Mouse (Mus musculus): ENCODE data around the gene Gnaq. TPM values are rescaled to one million over a fixed set of nuclear protein-coding genes. Genes with fewer than 3 reads are reported as not detected.
"Not testable (repeated sequence)": the region's sequence is repeated elsewhere in the genome, so short reads cannot be mapped to it uniquely, and the experiment has no call there.

The Gnaq gene
- 54.1 and 54.8 TPM in 2 replicates for polyA plus RNA-seq (2016; fragmentation: Nextera tagmentation; extraction: Ambion mirVana)

DNA sequence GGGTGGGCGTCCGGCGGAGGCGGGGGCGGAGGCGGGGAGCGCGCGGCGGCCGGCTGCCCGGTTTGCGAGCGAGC, at the start of gene Gnaq:
Gene Gnaq (plus strand): TSS at position 41 of the 74 bp plus-strand sequence.
- Histone ChIP-seq H3K27ac (peak within 1 kb of the TSS; percentile 98), H3K9me3 (no peaks in the 10 kb centered on the region), H3K4me1 (peaks cover 28% of the 10 kb centered on the region), H3K36me3 (no peaks in the 10 kb centered on the region), H3K4me3 (peak within 1 kb of the TSS; percentile 96), H3K27me3 (replicated peaks) (no peaks in the 10 kb centered on the region), H3K9ac (peak within 1 kb of the TSS; percentile 98), H3K4me2 (replicated peaks) (peak within 1 kb of the TSS; percentile 67)
- no CpG with 5 or more reads among the region's 14 CpGs for WGBS
- no peak for ATAC-seq (ENCODE audit: low FRiP score, low read depth)

DNA sequence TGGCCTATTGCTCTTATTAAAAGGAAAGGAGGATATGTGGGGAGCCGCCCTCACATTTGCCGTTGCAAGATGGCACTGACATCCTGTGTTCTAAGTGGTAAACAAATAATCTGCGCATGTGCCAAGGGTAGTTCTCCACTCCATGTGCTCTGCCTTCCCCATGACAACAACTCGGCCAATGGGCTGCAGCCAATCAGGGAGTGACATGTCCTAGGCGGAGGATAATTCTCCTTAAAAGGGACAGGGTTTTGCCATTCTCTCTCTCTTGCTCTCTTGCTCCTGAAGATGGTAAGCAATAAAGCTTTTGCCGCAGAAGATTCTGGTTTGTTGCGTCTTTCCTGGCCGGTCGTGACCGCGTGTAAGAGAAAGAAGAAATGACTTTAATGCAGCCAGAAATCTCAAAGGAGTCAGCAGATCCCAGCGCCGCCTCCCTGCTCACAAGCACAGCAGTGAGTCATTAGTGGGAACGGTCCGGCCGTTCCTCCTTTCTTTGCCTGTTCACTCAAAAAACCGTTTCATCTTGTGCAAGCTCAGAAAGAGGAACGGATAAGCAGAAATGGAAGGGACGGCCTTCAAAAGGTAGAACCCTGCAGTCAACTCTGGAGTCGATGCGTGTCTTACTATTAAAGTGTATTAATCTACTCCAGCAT, 48.5 kb upstream of the Gnaq start:
- not testable (repeated sequence) for H3K36me3 ChIP-seq; H3K4me1 ChIP-seq; ATAC-seq (ENCODE audit: low FRiP score, low read depth); H3K9ac ChIP-seq; H3K9me3 ChIP-seq; H3K27ac ChIP-seq; H3K27me3 ChIP-seq (replicated peaks); H3K4me3 ChIP-seq; H3K4me2 ChIP-seq (replicated peaks)
- WGBS = 95% methylated on average over 21 of the region's 21 CpGs

DNA sequence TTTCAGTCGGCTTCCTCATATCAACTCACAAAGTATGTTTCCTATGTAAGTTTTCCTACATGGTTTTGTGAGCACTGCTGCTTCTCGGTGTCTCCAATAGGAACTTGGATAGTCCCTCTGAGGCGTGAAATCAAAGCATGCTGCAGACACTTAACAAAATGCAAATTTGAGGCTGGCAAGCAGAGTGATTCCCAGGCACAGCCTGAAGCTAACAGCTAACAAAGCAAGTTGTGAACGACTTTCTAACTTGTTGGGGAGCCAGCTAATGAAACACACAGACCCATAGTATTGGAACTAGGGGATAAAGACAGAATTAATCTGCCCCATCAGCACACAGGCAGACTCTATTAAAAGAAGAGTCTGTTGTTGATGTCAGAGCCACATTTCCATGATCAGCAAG, 47.4 kb upstream of the Gnaq start:
- ATAC-seq (ENCODE audit: low FRiP score, low read depth) = no peak
- WGBS = 46% methylated on average over 4 of the region's 4 CpGs
- no peaks in the 10 kb centered on the region for H3K36me3 ChIP-seq
- H3K4me1 ChIP-seq = no peaks in the 10 kb centered on the region
- H3K4me2 ChIP-seq (replicated peaks) = no peak overlapping the region
- no peaks in the 10 kb centered on the region for H3K9me3 ChIP-seq
- no peak overlapping the region for H3K27ac ChIP-seq
- no peaks in the 10 kb centered on the region for H3K27me3 ChIP-seq (replicated peaks)
- no peak overlapping the region for H3K4me3 ChIP-seq
- H3K9ac ChIP-seq = no peak overlapping the region

DNA sequence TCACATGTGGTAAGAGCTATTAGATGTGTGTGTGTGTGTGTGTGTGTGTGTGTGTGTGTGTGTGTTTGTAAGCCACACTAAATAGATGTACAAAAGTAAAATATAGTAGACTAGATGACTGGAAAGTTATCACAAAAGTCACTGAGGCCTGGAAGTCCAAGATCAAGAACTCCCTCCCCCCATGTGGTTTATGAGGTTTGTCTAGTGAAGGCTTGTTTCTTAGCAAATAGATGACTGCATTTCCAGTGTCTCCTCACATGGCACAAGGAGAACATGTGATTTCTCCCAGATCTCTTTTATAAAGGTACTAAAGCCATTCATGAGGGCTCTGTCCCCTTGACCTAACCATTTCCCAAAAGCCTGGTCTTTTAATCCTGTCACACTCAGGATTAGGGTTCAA, 46.5 kb upstream of the Gnaq start:
- H3K4me2 ChIP-seq (replicated peaks) = no peak overlapping the region
- H3K9me3 ChIP-seq = no peaks in the 10 kb centered on the region
- no peaks in the 10 kb centered on the region for H3K36me3 ChIP-seq
- no peak for ATAC-seq (ENCODE audit: low FRiP score, low read depth)
- H3K4me1 ChIP-seq = no peaks in the 10 kb centered on the region
- no peaks in the 10 kb centered on the region for H3K27me3 ChIP-seq (replicated peaks)
- no peak overlapping the region for H3K4me3 ChIP-seq
- no peak overlapping the region for H3K9ac ChIP-seq
- no peak overlapping the region for H3K27ac ChIP-seq

DNA sequence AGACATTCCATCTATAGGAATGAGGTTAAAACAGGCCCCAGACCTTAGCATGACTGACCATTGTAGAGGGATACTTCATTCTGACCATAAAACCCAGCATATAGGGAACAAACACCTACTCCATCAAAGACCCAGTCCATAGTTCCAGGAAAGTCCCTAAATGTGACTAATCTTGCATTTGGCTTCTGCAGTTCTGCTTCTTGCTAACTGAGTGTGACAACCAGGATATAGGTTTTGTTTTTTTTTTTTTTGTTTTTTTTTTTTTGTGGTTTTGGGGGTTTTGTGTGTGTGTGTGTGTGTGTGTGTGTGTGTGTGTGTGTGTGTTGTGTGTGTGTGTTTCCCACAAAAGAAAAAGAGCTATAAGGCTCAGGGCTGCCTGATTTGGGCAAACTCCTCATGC, 46.0 kb upstream of the Gnaq start:
- no peak overlapping the region for H3K27ac ChIP-seq
- H3K4me2 ChIP-seq (replicated peaks) = no peak overlapping the region
- H3K9me3 ChIP-seq = no peaks in the 10 kb centered on the region
- H3K36me3 ChIP-seq = no peaks in the 10 kb centered on the region
- no peaks in the 10 kb centered on the region for H3K4me1 ChIP-seq
- no peak for ATAC-seq (ENCODE audit: low FRiP score, low read depth)
- H3K27me3 ChIP-seq (replicated peaks) = no peaks in the 10 kb centered on the region
- H3K4me3 ChIP-seq = no peak overlapping the region
- H3K9ac ChIP-seq = no peak overlapping the region

DNA sequence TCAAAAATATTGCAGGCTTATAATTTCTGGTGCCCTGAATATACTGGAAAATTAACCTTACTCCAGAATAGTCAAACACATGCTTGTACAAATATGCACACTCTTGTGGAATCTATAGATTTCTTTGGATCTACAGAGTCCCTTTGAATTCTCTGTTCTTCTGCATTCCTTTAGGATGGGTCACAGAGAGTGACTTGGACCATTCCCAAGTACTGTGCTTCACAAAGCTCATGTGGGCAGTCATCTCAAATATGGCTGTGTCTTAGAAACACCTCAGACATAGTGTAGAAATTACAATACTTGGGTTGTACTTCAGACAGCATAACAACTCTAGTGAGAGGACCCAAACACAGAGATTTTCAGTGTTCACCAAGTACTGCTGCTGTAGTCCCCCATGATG, 45.2 kb upstream of the Gnaq start:
- Histone ChIP-seq H3K36me3 (no peaks in the 10 kb centered on the region), H3K27me3 (replicated peaks) (no peaks in the 10 kb centered on the region), H3K9me3 (no peaks in the 10 kb centered on the region), H3K27ac (no peak overlapping the region), H3K4me3 (no peak overlapping the region), H3K4me2 (replicated peaks) (no peak overlapping the region), H3K4me1 (no peaks in the 10 kb centered on the region), H3K9ac (no peak overlapping the region)
- no peak for ATAC-seq (ENCODE audit: low FRiP score, low read depth)

DNA sequence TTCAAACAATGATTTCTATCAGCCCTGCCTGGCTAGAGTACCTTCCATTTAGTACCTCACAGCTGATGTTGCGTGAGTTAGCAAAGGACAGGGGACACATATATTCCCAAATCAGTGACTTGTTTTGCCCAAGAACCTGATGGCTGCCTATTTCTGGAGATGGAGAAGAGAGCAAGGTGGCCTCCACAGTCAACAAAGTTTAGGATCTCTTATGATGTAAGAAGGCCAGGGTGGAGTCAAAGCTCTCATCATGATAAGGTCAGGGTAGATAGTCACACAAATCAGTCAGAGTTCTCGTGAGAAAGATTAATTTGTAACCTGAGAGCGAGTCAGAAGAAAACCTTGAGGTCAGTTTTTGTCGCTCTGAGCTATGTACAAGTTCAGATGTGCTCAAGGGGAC, 39.0 kb upstream of the Gnaq start:
- no peak overlapping the region for H3K4me2 ChIP-seq (replicated peaks)
- no peaks in the 10 kb centered on the region for H3K27me3 ChIP-seq (replicated peaks)
- H3K27ac ChIP-seq = no peak overlapping the region
- H3K9me3 ChIP-seq = no peaks in the 10 kb centered on the region
- no peaks in the 10 kb centered on the region for H3K4me1 ChIP-seq
- no peak overlapping the region for H3K4me3 ChIP-seq
- ATAC-seq (ENCODE audit: low FRiP score, low read depth) = no peak
- WGBS = 78% methylated on average over 4 of the region's 4 CpGs
- no peak overlapping the region for H3K9ac ChIP-seq
- H3K36me3 ChIP-seq = no peaks in the 10 kb centered on the region

DNA sequence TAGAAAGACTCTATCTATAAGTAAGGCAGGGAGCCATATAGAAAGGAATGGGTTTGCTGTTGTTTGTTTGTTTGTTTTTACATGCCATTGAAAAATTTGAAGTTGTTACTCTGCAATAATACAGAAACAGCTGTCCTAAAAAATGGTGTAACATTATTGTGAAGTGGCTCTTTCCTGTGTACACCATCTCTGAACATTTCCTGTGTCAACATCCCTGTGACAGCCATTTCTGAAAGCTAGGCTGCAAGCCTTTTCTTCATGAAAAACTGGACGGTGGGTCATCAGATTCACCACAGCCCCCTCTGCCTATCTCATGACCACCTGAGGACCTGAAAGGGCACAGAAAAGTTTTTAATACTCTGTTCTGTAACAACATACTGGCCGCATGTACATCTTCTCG, 22.7 kb upstream of the Gnaq start:
- 94% methylated on average over 3 of the region's 3 CpGs for WGBS
- no peak overlapping the region for H3K27ac ChIP-seq
- no peaks in the 10 kb centered on the region for H3K27me3 ChIP-seq (replicated peaks)
- no peaks in the 10 kb centered on the region for H3K4me1 ChIP-seq
- no peak for ATAC-seq (ENCODE audit: low FRiP score, low read depth)
- no peaks in the 10 kb centered on the region for H3K9me3 ChIP-seq
- H3K9ac ChIP-seq = no peak overlapping the region
- no peak overlapping the region for H3K4me3 ChIP-seq
- H3K36me3 ChIP-seq = no peaks in the 10 kb centered on the region
- no peak overlapping the region for H3K4me2 ChIP-seq (replicated peaks)

DNA sequence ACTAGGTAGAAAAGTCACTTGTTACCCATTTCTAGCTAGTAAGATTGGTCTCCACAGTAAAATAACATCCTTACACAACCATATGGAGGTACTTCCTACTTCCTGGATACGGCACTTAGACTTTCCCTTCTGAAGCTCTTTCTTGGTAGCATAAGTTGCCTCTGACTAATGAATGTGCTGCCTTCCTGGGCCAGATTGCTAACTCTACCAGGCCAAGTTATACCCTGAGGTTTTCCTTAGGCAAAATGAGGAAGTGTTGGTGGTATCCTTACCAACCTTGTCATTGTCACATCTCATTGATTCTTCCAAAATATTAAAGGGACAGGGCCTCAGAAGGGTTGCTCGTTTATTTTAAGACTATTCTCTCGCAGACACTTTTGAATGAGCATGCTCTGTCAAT, 22.0 kb upstream of the Gnaq start:
- Histone ChIP-seq H3K4me2 (replicated peaks) (no peak overlapping the region), H3K27ac (no peak overlapping the region), H3K9me3 (no peaks in the 10 kb centered on the region), H3K36me3 (no peaks in the 10 kb centered on the region), H3K27me3 (replicated peaks) (no peaks in the 10 kb centered on the region), H3K9ac (no peak overlapping the region), H3K4me1 (no peaks in the 10 kb centered on the region), H3K4me3 (no peak overlapping the region)
- WGBS = 77% methylated on average over 3 of the region's 3 CpGs
- ATAC-seq (ENCODE audit: low FRiP score, low read depth) = no peak

DNA sequence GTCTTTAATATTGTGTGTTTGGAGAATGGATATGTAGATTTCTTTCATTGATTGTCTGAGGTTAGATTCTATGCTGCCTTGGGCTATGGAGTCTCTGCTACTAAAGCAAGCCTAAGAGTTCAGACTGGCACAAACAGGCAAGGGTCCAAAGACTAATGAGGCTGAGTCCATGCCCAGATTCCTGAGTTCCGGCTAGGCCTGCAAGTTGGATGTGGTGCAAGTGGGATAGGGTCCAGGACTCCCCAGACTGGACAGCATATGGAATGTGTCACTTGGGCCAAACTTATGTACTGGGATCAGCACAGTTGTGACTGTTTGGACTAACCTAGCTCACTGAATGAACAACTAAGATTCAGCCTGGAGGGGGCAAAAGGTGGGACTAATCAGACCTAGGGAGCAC, 19.3 kb upstream of the Gnaq start:
- no peaks in the 10 kb centered on the region for H3K27me3 ChIP-seq (replicated peaks)
- 92% methylated on average over 1 of the region's 1 CpGs for WGBS
- H3K36me3 ChIP-seq = no peaks in the 10 kb centered on the region
- no peaks in the 10 kb centered on the region for H3K4me1 ChIP-seq
- H3K27ac ChIP-seq = no peak overlapping the region
- H3K9ac ChIP-seq = no peak overlapping the region
- ATAC-seq (ENCODE audit: low FRiP score, low read depth) = no peak
- H3K4me3 ChIP-seq = no peak overlapping the region
- H3K4me2 ChIP-seq (replicated peaks) = no peak overlapping the region
- H3K9me3 ChIP-seq = no peaks in the 10 kb centered on the region

DNA sequence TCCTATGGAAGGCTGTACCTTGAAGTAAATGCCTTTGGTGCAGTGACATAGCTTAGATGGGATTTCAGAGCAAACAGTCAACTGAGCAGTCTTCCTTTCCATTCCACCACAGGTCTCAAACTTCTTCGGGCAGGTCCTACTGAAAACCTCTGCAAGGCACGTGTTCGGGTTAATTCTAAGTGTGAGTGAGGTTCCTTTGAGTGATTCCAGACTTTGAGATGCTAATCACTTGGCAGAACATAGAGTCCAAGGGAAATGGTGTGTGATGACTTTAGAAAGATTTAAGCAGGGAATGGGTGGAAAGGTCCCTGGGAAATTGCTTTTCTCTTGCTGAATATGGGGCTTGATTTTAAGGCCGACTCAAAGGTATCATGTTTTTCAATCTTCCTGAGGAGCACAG, 14.2 kb upstream of the Gnaq start:
- no peak for ATAC-seq (ENCODE audit: low FRiP score, low read depth)
- WGBS = 81% methylated on average over 4 of the region's 4 CpGs
- no peak overlapping the region for H3K27ac ChIP-seq

DNA sequence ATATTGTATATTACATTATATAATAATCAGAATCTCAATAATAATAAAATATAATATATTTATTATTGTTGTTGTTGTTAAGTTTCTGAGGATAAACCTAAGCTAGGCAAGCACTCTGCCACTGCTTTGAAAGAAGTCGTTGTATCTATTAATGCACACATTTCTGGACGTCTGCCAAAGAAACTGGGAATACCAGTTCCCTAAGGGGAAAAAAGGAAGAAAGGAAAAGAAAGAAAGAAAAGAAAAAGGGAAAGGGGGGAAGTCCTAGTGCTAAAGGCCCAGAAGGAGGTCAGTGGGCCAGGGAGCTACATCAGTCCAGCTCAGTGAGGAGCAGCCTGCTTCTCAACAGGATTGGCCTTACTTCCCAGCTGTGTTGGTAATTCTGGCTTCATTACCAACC, 11.3 kb upstream of the Gnaq start:
- Histone ChIP-seq H3K27me3 (replicated peaks) (no peaks in the 10 kb centered on the region), H3K27ac (no peak overlapping the region), H3K4me1 (no peaks in the 10 kb centered on the region), H3K4me3 (no peak overlapping the region), H3K9ac (no peak overlapping the region), H3K9me3 (no peaks in the 10 kb centered on the region), H3K36me3 (no peaks in the 10 kb centered on the region), H3K4me2 (replicated peaks) (no peak overlapping the region)
- 75% methylated on average over 2 of the region's 2 CpGs for WGBS
- ATAC-seq (ENCODE audit: low FRiP score, low read depth) = no peak

More for the DNA sequence above, 14.2 kb upstream of the Gnaq start:
- no peaks in the 10 kb centered on the region for H3K4me1 ChIP-seq
- H3K9me3 ChIP-seq = no peaks in the 10 kb centered on the region
- no peak overlapping the region for H3K4me2 ChIP-seq (replicated peaks)
- H3K27me3 ChIP-seq (replicated peaks) = no peaks in the 10 kb centered on the region
- no peak overlapping the region for H3K4me3 ChIP-seq
- no peak overlapping the region for H3K9ac ChIP-seq
- no peaks in the 10 kb centered on the region for H3K36me3 ChIP-seq

DNA sequence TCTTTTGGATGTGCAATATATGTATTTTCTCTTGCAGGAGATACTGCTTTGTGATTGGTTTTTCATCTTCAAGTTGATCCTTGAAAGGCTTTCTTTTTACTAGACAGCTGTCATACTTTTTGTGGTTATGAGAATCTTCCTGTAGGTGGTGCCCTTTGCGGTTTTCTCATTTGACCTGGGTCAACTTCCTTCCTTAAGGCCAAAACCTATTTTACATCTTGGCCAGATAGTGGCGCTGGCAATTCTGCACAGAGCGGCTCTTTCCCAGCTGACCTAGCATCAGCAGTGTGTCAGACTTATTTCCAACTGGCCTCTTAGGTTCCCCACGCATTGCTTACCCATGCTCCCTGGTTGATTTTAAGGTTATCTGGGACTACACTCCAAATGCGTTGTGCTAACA, 3.9 kb upstream of the Gnaq start:
- Histone ChIP-seq H3K4me3 (no peak overlapping the region), H3K36me3 (no peaks in the 10 kb centered on the region), H3K9ac (no peak overlapping the region), H3K27me3 (replicated peaks) (no peaks in the 10 kb centered on the region), H3K4me2 (replicated peaks) (no peak overlapping the region), H3K27ac (no peak overlapping the region), H3K4me1 (0 out of 2 replicates have a peak, but pooled peaks cover 10% of the 10 kb centered on the region), H3K9me3 (no peaks in the 10 kb centered on the region)
- WGBS = 52% methylated on average over 5 of the region's 5 CpGs
- ATAC-seq (ENCODE audit: low FRiP score, low read depth) = no peak

DNA sequence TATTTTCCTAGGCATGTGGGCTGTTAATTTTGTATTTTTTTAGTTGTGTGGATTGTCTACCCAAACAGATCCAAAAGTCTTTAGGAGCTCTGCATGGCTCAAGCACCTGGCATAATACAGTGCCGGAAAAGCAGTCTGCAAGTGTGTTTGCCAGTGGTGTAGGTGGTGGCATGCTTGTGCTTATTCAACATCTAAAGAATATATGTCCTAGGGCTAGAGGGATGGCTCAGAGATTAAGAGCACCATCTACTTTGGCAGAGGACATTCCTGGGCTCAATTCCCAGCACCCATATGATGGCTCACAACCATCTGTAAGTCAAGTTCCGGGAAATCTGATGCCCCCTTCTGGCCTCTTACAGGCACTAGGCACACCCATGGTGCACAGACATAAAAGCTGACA, 3.5 kb upstream of the Gnaq start:
- Histone ChIP-seq H3K36me3 (no peaks in the 10 kb centered on the region), H3K4me1 (0 out of 2 replicates have a peak, but pooled peaks cover 10% of the 10 kb centered on the region), H3K4me3 (no peak overlapping the region), H3K27ac (no peak overlapping the region), H3K9me3 (no peaks in the 10 kb centered on the region), H3K27me3 (replicated peaks) (no peaks in the 10 kb centered on the region), H3K9ac (no peak overlapping the region), H3K4me2 (replicated peaks) (no peak overlapping the region)
- no peak for ATAC-seq (ENCODE audit: low FRiP score, low read depth)
- 89% methylated on average over 2 of the region's 2 CpGs for WGBS

Data from neural tube, embryonic 12.5 days (tissue).